Mouse (Mus musculus): ENCODE results near the gene Parp9.
"Not testable (repeated sequence)": the region's sequence is repeated elsewhere in the genome, so short reads cannot be mapped to it uniquely, and the experiment has no call there.

The Parp9 gene

DNA sequence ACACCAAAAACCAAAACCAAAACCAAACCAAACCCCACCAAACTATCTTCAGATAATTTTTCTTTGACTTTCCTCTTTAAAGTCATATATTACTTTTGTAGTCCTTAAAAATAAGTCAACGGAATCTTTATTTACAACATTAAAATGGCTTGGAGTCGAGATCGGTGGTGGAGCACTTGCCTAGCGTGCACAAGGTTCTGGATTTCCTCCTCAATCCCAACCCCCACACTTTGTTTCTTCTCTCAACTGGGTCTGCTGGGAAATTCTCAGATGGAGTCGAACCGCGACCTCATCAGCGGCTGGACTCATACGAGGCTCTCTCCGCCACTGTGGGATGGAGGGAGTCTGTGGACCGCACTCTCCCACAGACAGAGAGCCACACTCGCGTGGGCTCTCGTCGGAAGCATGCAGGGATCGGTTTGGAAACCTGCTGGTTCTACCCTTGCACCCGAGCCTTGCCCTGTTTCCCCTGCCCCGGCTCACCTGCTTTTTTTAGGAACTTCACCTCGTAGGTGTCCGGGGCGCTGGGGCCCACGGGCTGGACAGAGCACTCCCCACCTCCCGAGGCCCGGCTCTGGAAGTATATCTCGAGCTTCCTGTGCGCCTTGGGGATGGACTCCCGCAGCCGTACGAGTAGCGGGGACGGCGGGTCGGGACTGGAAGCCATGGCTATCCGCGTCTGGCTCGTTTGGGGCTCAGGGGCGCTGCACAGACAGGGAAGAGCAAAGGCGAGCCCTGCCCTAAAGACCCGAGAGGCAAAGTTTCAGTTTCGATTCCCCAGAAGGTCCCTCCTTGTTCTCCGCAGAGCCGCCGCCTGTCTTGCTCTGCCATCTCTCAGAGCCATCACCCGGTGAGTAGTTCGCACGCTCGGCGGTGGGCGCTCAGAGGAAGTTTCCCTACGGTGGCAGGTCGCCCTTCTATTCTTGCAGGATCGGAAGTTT lies at the start of gene Parp9, which contains the start of gene Dtx3l:
Gene Parp9 (plus strand): TSS at position 260 of the 941 bp plus-strand sequence.
Gene Dtx3l (minus strand): TSS at position 941 of the 941 bp plus-strand sequence.
- DNase-seq = peak; percentile 52 to 54

- no peak for DNase-seq
Observed at GRCm38 (mm10) chr16:35888910-35889309, 49.4 kb upstream of the Parp9 start.

DNA sequence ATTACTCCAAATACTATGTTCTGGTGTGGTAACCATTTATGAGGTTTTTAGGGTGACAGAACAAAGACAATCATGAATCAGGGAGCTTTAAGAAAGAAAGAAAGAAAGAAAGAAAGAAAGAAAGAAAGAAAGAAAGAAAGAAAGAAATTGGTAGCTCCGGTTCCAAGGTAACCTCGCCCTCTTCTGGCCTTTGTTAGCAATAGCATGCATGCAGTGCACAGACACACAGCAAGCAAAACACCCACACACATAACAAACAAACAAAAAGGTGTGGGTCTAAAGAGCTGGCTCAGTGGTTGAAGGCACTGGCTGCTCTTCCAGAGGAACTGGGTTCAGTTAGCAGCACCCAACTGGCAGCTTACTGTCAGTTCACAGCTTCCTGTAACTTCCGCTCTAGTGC lies 47.6 kb upstream of the Parp9 start:
- DNase-seq = no peak

- not testable (repeated sequence) for DNase-seq
Observed at GRCm38 (mm10) chr16:35891603-35892002, 46.7 kb upstream of the Parp9 start.

GRCm38 (mm10) chr16:35894997-35895396 lies 43.3 kb upstream of the Parp9 start:
- DNase-seq = no peak

GRCm38 (mm10) chr16:35900541-35900940 lies 37.7 kb upstream of the Parp9 start:
- no peak for DNase-seq

GRCm38 (mm10) chr16:35903014-35903640 lies 35.1 kb upstream of the Parp9 start:
- DNase-seq = no peak

- DNase-seq = no peak
Observed at GRCm38 (mm10) chr16:35904121-35904736, 34.0 kb upstream of the Parp9 start.

- no peak for DNase-seq
Observed at GRCm38 (mm10) chr16:35905355-35905754, 32.9 kb upstream of the Parp9 start.

- no peak for DNase-seq
Observed at GRCm38 (mm10) chr16:35905819-35906485, 32.3 kb upstream of the Parp9 start.

GRCm38 (mm10) chr16:35906887-35907286 lies 31.4 kb upstream of the Parp9 start:
- no peak for DNase-seq

DNA sequence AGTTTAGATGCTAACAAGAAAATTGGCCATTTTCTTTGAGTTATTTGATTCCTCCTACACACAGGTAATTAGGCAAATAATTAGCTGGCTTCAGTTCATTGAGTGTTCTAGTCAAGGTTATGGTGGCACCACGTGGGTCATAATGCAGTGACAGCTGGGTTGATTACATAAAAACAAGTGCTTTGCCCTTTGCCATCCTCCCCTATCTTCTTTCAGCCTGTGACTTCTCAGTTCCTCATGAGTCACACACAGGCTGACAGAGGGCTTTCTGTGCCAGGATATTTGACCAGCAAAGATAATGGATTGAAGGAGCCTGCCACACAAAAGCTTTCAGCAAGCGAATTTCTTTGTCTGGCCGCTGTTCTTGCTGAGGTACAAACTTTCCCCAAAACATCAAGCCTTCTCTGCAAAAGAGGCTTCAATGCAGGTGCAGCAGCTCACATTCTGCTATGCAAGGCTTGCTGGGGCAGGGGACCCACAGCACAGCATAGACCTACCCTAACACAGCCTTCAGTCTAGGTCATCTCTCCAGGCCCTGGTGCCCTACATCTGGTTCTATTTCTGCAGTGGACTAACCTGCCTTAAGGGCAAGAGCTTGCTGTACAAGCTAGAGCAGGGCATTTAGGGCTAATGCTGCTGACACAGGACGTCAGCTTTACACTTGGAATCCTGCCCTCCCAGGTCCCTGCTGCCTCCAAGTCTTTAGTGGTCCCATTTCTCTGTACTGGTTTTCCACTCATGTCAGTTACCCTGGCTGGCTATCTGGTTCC lies 30.7 kb upstream of the Parp9 start:
- DNase-seq = peak in 1 of 2 experiments; percentile 12

DNA sequence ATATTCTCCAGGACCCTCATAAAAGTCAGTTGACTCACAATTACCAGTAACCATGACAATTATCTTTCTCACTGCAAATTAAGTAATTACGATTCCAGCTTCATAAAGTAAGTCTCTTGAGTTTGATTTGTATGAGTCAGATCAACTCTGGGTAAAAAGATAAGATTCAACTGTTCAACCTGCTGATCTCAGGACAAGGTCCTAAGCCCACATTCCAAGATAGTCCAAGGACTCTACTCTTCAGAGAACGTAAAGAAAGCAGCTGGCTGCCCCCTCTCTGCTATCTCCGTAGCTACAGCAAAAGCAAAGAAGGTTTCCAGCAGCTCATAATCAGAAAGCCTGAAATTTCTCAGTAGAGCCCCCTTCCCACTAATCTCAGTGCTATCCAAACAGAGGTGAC lies 26.8 kb upstream of the Parp9 start:
- DNase-seq = no peak

DNA sequence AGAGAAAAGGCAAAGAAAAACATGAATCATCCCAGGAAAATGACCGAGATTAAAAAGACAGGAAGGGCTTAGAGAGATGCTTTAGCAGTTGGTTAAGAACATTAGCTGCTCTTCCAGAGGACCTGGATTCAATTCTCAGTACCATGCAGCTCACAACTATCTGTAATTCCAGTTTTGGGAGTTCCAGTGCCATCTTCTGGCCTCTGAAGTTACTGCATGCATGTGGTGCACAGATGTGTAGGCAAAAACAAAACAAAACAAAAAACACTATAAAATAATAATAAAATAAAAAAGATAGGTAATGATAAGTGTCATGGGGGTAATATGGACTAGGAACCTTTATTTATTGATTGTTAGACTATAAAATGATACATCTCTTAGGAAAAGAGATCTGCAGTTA lies 24.7 kb upstream of the Parp9 start:
- no peak for DNase-seq

DNA sequence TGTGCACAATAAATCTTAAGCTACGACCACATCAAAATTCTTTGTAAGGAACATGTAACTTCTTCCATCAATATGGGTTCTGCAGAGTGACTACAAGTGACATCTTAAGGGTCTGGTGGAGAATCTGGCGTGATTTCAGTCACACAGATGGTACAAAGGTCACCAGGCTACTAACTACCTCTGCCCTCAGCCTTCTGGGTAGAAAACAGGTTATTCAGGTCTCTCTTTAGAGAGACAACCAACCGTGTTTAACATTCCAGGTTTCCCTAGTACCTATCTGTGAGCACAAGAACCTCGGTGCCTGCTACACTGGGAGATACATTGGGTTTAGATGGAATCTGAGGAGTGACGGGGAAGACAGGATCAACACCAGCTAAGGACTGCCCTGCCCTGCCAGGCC lies 24.0 kb upstream of the Parp9 start:
- no peak for DNase-seq

DNA sequence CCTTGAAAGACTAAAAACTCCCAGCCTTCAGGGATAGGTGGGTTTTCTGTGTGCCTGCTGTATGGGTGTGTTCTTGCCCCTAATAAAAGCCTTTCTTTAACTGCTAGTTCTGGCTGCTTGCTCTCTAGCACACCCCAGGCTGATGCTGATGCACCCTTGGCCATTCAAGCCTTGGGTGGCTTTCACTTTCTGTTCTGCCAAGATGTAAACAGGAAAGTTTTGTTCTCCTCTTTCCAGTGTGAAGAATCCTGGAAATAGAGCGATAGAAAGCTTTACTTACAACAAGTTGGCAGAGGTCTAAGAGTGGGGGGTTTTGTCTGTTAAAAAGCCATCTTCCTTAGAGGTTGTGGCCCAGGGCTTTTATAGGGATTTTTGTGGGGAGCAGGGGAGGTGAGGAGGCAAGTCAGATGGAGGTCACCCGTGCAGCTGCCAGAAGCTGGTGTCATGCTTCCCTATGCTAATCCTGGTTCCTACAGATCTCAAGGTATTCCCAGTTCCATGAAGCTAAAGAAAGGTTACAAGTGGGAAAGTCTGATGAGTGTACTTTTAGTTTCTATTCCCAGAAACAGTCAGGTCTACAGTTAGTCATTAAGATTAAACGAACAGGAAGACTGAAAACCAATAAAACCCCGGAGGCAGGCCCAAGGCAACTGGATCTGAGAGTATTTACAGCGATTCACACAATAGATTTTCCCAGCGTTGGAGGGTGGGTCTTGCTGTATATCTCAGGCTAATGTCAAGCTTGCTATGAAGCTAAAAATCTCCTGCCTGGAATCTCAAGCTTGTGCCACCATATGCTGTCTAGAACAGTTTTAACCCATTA lies 19.3 kb upstream of the Parp9 start:
- no peak for DNase-seq

GRCm38 (mm10) chr16:35921676-35922235 lies 16.5 kb upstream of the Parp9 start:
- no peak for DNase-seq

GRCm38 (mm10) chr16:35922301-35922895 lies 15.9 kb upstream of the Parp9 start:
- no peak for DNase-seq

GRCm38 (mm10) chr16:35923546-35924198 lies 14.6 kb upstream of the Parp9 start:
- no peak for DNase-seq

DNA sequence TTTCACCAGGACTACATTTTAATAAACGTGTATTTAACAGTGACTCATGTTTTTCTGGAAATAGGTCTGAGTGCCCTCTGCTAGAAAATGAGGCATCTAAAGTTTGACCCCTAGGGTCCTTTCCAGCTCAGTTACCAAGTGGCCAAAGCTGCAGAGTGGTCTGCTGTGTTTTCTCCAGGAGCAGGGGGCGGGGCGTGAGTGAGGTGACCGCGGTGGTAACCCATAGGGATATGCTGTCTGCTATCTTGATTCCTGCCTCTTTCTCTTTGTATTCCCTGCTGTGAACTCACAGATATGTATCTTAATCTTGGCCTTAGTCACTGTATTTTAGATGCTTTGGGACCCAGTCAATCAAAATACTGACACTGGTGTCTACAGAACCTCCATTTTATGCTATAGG lies 13.9 kb upstream of the Parp9 start:
- no peak for DNase-seq
